Mouse (Mus musculus) hindbrain, embryonic 11.5 days (tissue): ENCODE measurements around the gene Nrxn3. TPM values are rescaled to one million over a fixed set of nuclear protein-coding genes. Genes with fewer than 3 reads are reported as not detected.

Experiments
- ATAC-seq: fragments of 200-750 bp; cut with Nextera tagmentation; 2 replicates; pipeline ENCODE4 v1.8.0; 2017; ENCODE audit warnings: mild to moderate bottlenecking, moderate TSS enrichment, moderate library complexity; ENCODE audit not compliant: low FRiP score
- DNase-seq: peaks from one replicate; pipeline ENCODE4 v3.0.0-alpha.2; 2015; ENCODE audit warnings: low spot score
- H3K27ac ChIP-seq: fragments of 300-500 bp; sonication (generic); 2 replicates; pipeline ENCODE4 v1.5.1; 2014; ENCODE audit warnings: mild to moderate bottlenecking, low read depth, low read length
- H3K27me3 ChIP-seq: fragments of 300-500 bp; sonication (generic); 2 replicates; pipeline ENCODE4 v1.6.1; 2014; ENCODE audit warnings: mild to moderate bottlenecking, low read length, moderate library complexity, mixed read lengths; ENCODE audit not compliant: control insufficient read depth, insufficient read depth
- H3K36me3 ChIP-seq: fragments of 300-500 bp; sonication (generic); 2 replicates; pipeline ENCODE4 v1.6.1; 2014; ENCODE audit warnings: mild to moderate bottlenecking, low read length, moderate library complexity, mixed read lengths; ENCODE audit not compliant: control insufficient read depth, insufficient read depth
- H3K4me1 ChIP-seq: fragments of 300-500 bp; sonication (generic); replicated peaks from 2 replicates; pipeline ENCODE4 v1.6.1; 2014; ENCODE audit warnings: low read length, mixed read lengths; ENCODE audit not compliant: control insufficient read depth, insufficient read depth
- H3K4me2 ChIP-seq: fragments of 300-500 bp; sonication (generic); replicated peaks from 2 replicates; pipeline ENCODE4 v1.6.1; 2014; ENCODE audit warnings: mild to moderate bottlenecking, low read depth, low read length
- H3K4me3 ChIP-seq: fragments of 300-500 bp; sonication (generic); 2 replicates; pipeline ENCODE4 v1.5.1; 2014; ENCODE audit warnings: low read depth, low read length
- H3K9ac ChIP-seq: fragments of 300-500 bp; sonication (generic); 2 replicates; pipeline ENCODE4 v1.6.1; 2014; ENCODE audit warnings: low read depth, low read length
- H3K9me3 ChIP-seq: fragments of 300-500 bp; sonication (generic); 2 replicates; pipeline ENCODE4 v1.6.1; 2016; ENCODE audit warnings: low read length; ENCODE audit not compliant: control insufficient read depth
- WGBS: fragments of 180-500 bp; shearing (Covaris S2); extraction: QIAGEN DNeasy Blood & Tissue Kit; methylation state at CpG from one replicate; pipeline ENCODE4 v1.1.7; 2014; 5-methylcytosine and 5-hydroxymethylcytosine counted together
- polyA plus RNA-seq: library from polyadenylated mRNA; unstranded; fragments of >200 nt; fragmentation: Nextera tagmentation; extraction: Ambion mirVana; gene quantifications from 2 replicates; pipeline ENCODE4 v1.2.1, GENCODE M21; 2014

Gene Nrxn3
- polyA plus RNA-seq, 1 experiment from 2014 or later = 52.4 TPM

DNA sequence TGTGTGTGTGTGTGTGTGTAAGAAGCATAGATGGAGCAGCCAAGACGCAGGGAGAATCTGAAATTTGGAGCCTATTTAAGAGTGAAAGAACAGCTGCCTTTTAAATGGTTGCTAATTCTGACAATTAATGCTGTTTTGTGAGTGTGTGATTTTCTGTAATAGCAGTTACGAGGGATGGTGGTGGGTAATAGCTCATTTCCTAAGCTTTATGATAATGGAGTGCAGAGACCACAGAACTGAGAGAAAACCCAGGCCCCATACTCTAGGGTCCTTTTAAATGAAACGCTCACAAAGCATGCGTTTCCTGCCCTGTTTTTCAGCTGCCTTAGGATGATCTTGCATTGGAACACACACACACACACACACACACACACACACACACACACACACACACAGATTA is 137.7 kb downstream of the Nrxn3 start:
- Histone ChIP-seq H3K9me3 (no peaks in the 10 kb centered on the region), H3K4me2 (no peak overlapping the region), H3K27me3 (no peaks in the 10 kb centered on the region), H3K27ac (0 out of 2 replicates have a peak overlapping the region, but pooled peaks have one; percentile 36), H3K36me3 (no peaks in the 10 kb centered on the region), H3K9ac (no peak overlapping the region), H3K4me1 (no peaks in the 10 kb centered on the region), H3K4me3 (no peak overlapping the region)
- ATAC-seq (no peak; the same call in 1 of the 2 replicates), DNase-seq (no peak)
- 55% methylated on average over 4 of the region's 4 CpGs for WGBS

- no peak overlapping the region for H3K9ac ChIP-seq
- H3K36me3 ChIP-seq = no peaks in the 10 kb centered on the region
- ATAC-seq (no peak), DNase-seq (peak; percentile 39)
- H3K9me3 ChIP-seq = no peaks in the 10 kb centered on the region
- no peak overlapping the region for H3K4me2 ChIP-seq
- WGBS = 81% methylated on average over 4 of the region's 4 CpGs
- H3K27me3 ChIP-seq = no peaks in the 10 kb centered on the region
- H3K4me1 ChIP-seq = no peaks in the 10 kb centered on the region
- no peak overlapping the region for H3K27ac ChIP-seq
- H3K4me3 ChIP-seq = no peak overlapping the region
Observed at GRCm38 (mm10) chr12:88863069-88863468, 140.4 kb downstream of the Nrxn3 start.

DNA sequence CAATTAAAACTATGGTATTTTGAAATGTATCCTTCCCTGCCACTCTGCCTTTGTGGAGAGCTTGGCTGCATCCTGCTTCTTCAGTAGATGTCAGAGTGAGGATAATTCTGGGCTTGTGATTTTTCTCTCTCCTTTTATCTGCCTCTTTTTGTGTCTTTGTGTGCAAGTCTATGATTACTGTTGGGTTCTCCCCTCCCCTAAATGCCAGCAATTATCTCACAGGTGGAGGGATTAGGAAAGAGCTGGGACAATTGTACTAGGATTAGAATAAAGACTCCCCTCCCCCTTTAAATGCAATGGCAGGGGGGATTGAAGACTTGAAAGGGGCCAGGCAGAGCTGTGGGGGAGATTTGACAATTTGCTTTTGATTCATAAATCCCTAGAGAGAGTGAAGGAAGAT is 145.6 kb downstream of the Nrxn3 start:
- ATAC-seq = no peak
- H3K27ac ChIP-seq = no peak overlapping the region
- no peak for DNase-seq

DNA sequence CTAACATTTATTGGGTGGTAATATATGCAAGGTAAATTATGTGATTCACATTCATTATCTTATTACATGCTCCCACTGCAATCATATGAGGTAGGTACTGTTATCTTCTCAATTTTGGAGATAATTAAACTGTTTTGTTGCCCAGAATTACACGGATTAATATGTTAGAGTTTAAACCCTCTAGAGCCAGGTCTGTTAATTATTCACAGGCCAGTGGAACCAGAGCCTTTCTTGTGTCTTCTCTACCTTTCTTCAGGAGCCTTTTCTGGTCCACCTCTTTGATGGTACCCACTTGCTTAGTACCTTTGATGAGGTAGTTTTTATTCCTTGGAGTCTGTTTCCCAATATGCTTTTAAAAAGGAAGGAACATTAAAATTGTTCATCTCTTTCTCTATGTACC is 174.7 kb downstream of the Nrxn3 start:
- Histone ChIP-seq H3K27me3 (no peaks in the 10 kb centered on the region), H3K36me3 (no peaks in the 10 kb centered on the region), H3K4me3 (no peak overlapping the region), H3K4me1 (no peaks in the 10 kb centered on the region), H3K9ac (no peak overlapping the region), H3K4me2 (no peak overlapping the region), H3K9me3 (no peaks in the 10 kb centered on the region), H3K27ac (no peak overlapping the region)
- DNase-seq = no peak
- ATAC-seq = no peak
- WGBS = 68% methylated on average over 1 of the region's 1 CpGs

More for the DNA sequence above, 145.6 kb downstream of the Nrxn3 start:
- Histone ChIP-seq H3K4me1 (no peaks in the 10 kb centered on the region), H3K27me3 (no peaks in the 10 kb centered on the region), H3K9me3 (no peaks in the 10 kb centered on the region), H3K4me2 (no peak overlapping the region), H3K36me3 (no peaks in the 10 kb centered on the region), H3K9ac (no peak overlapping the region), H3K4me3 (no peak overlapping the region)

DNA sequence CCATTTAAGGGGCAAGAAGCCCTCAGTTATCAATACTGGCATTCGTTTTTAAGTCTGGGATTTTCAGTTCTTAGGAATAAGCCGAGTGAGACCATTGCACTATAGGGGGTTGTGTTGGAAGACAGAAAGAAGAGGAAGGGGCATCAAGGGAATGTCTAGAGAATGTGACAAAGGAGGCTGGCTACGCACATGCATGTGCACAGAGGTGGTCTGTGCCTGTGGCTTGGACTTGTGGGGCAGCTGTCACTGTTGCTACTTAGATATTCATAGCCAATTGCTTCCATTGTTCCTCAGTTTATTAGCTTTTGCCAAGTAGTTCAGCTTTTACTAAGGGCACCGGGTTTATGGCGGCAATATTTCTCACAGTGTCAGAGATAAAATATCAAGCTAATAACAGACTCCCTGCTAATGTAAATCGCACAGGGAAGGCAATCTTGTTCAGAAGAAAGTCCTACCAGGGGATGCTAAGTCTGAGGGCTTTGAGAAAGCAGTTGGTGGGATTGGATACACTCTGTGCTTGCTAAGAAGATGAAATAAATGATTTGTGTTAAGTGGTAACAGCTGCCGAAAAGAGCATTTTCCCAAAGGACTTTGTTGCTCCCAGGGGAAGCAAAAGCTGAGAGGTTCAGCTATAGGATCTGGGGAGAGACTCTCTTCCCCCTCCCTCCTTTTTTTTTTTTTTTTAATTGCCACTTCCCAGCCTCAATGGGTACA is 177.5 kb downstream of the Nrxn3 start:
- Histone ChIP-seq H3K27me3 (no peaks in the 10 kb centered on the region), H3K4me1 (no peaks in the 10 kb centered on the region), H3K9me3 (no peaks in the 10 kb centered on the region), H3K36me3 (no peaks in the 10 kb centered on the region), H3K9ac (no peak overlapping the region), H3K4me3 (no peak overlapping the region), H3K27ac (no peak overlapping the region), H3K4me2 (no peak overlapping the region)
- DNase-seq (peak; percentile 10), ATAC-seq (peak; percentile 66; the same call in 1 of the 2 replicates)
- WGBS = 57% methylated on average over 7 of the region's 7 CpGs

- Histone ChIP-seq H3K27me3 (no peaks in the 10 kb centered on the region), H3K9ac (no peak overlapping the region), H3K4me1 (no peaks in the 10 kb centered on the region), H3K27ac (no peak overlapping the region), H3K4me3 (no peak overlapping the region), H3K36me3 (no peaks in the 10 kb centered on the region), H3K4me2 (no peak overlapping the region), H3K9me3 (no peaks in the 10 kb centered on the region)
- DNase-seq (no peak), ATAC-seq (peak; percentile 48; the same call in 1 of the 2 replicates)
- 8% methylated on average over 1 of the region's 1 CpGs for WGBS
Observed at GRCm38 (mm10) chr12:88900728-88901080, 178.0 kb downstream of the Nrxn3 start.

- DNase-seq (peak; percentile 80), ATAC-seq (peak; percentile 95)
- Histone ChIP-seq H3K36me3 (no peaks in the 10 kb centered on the region), H3K4me3 (no peak overlapping the region), H3K9ac (no peak overlapping the region), H3K27me3 (no peaks in the 10 kb centered on the region), H3K9me3 (no peaks in the 10 kb centered on the region), H3K27ac (no peak overlapping the region), H3K4me2 (no peak overlapping the region), H3K4me1 (no peaks in the 10 kb centered on the region)
- WGBS = 12% methylated on average over 2 of the region's 2 CpGs
Observed at GRCm38 (mm10) chr12:88910761-88911160, 188.1 kb downstream of the Nrxn3 start.

- 55% methylated on average over 2 of the region's 2 CpGs for WGBS
- H3K9me3 ChIP-seq = no peaks in the 10 kb centered on the region
Observed at GRCm38 (mm10) chr12:88916752-88917151, 194.1 kb downstream of the Nrxn3 start.

DNA sequence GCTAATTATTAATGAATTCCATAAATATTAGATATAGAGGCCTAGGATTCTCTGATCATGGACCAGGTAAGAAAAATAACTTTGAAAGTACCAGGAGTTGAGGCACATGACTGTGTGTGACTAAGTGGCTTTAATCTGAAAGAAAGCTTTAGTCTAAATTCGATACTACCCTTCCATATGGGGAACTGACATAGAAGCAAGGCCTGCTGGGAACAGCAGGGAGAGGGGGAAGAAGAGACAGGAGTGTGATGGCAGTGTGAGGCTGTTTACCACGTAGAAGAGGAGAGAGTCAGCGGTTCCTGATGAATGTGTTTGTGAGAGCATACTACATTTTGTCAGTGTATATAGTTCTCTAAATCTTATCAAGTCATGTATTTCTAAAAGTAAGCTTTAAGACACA is 202.2 kb downstream of the Nrxn3 start:
- WGBS = 77% methylated on average over 3 of the region's 3 CpGs
- Histone ChIP-seq H3K27me3 (no peaks in the 10 kb centered on the region), H3K4me3 (no peak overlapping the region), H3K9ac (no peak overlapping the region), H3K4me2 (no peak overlapping the region), H3K9me3 (no peaks in the 10 kb centered on the region), H3K4me1 (no peaks in the 10 kb centered on the region), H3K36me3 (no peaks in the 10 kb centered on the region), H3K27ac (no peak overlapping the region)
- ATAC-seq (no peak), DNase-seq (no peak)

More at GRCm38 (mm10) chr12:88916752-88917151, 194.1 kb downstream of the Nrxn3 start:
- Histone ChIP-seq H3K27me3 (no peaks in the 10 kb centered on the region), H3K27ac (no peak overlapping the region), H3K9ac (no peak overlapping the region), H3K4me3 (no peak overlapping the region), H3K4me1 (no peaks in the 10 kb centered on the region), H3K4me2 (no peak overlapping the region), H3K36me3 (no peaks in the 10 kb centered on the region)
- no peak for ATAC-seq
- no peak for DNase-seq
